Mouse (Mus musculus) heart, embryonic 10.5 days (tissue): ENCODE results near the gene Clpp. TPM values are rescaled to one million over a fixed set of nuclear protein-coding genes. Genes with fewer than 3 reads are reported as not detected.
A peak's percentile ranks its signal among the peaks of the same experiment; 100 is the strongest.

Experiments used
- DNase-seq: peaks from one replicate; pipeline ENCODE4 v3.0.0-alpha.2; 2017; ENCODE audit warnings: low spot score
- H3K27ac ChIP-seq: fragments of 300-500 bp; sonication (generic); 2 replicates; pipeline ENCODE4 v1.5.1; 2016; ENCODE audit warnings: mild to moderate bottlenecking
- H3K27me3 ChIP-seq: fragments of 300-500 bp; sonication (generic); 2 replicates; pipeline ENCODE4 v1.6.1; 2016; ENCODE audit warnings: mild to moderate bottlenecking; ENCODE audit not compliant: poor library complexity, insufficient read depth, severe bottlenecking
- H3K36me3 ChIP-seq: fragments of 300-500 bp; sonication (generic); 2 replicates; pipeline ENCODE4 v1.6.1; 2016; ENCODE audit warnings: mild to moderate bottlenecking, moderate library complexity
- H3K4me1 ChIP-seq: fragments of 300-500 bp; sonication (generic); 2 replicates; pipeline ENCODE4 v1.6.1; 2016; ENCODE audit warnings: mild to moderate bottlenecking
- H3K4me3 ChIP-seq: fragments of 300-500 bp; sonication (generic); 2 replicates; pipeline ENCODE4 v1.5.1; 2016; ENCODE audit warnings: mild to moderate bottlenecking, moderate library complexity
- H3K9me3 ChIP-seq: fragments of 300-500 bp; sonication (generic); 2 replicates; pipeline ENCODE4 v1.6.1; 2016; ENCODE audit warnings: mild to moderate bottlenecking, moderate library complexity
- WGBS: fragments of 180-500 bp; shearing (Covaris S2); methylation state at CpG from one replicate; pipeline ENCODE4 v1.1.7; 2016; 5-methylcytosine and 5-hydroxymethylcytosine counted together
- polyA plus RNA-seq: library from polyadenylated mRNA; unstranded; fragments of >200 nt; fragmentation: Nextera tagmentation; extraction: Ambion mirVana; gene quantifications from 2 replicates; pipeline ENCODE4 v1.2.1, GENCODE M21; 2016

Gene Clpp
- polyA plus RNA-seq, 1 experiment from 2014 or later: 165 TPM

DNA sequence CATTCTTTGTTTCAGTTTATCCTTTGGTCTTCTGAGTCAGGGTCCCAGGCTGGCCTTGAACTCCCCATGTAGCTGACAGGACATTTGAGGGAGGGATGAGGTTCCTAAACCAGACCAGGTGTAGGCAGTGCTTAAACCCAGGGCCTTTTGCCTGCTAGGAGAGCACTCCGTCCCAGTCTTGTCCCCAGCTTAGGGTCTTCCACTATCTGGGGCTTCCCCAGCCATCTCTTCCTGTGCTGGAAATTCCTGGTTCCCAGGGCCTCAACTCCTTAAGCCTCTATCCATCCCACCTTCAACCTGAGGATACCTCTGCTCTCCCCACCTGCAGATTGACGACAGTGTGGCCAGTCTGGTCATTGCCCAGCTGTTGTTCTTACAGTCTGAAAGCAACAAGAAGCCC, 861 bp downstream of the Clpp start:
- Histone ChIP-seq H3K27ac (peak overlapping the region; percentile 90; the same call in 1 of the 2 replicates), H3K4me3 (peak overlapping the region; percentile 82), H3K9me3 (no peaks in the 10 kb centered on the region), H3K4me1 (peaks cover 6% of the 10 kb centered on the region), H3K36me3 (peaks cover 49% of the 10 kb centered on the region), H3K27me3 (no peaks in the 10 kb centered on the region)
- WGBS: 65% methylated on average over 2 of the region's 2 CpGs
- DNase-seq: peak; percentile 75

DNA sequence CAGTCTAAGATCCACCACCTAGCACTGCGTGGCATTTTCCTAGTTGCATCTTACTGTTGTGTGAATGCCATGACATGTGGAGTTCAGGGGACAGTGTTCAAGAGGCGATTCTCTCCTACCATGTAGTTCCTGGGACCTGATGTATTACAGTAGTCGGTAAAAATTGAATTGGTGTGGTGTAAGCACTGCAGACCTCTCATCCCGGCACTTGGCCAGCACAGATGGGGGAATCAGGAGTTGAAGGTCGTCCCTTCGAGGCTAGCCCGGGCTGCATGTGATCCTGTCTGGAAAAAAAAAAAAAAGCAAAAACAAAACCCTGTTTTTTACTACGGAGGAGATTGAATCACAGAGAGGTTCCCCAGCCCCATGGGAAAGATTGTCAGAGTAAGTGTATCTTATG, 4.9 kb downstream of the Clpp start:
- Histone ChIP-seq H3K27ac (no peak overlapping the region), H3K4me1 (peaks cover 23% of the 10 kb centered on the region), H3K36me3 (peaks cover 70% of the 10 kb centered on the region), H3K27me3 (no peaks in the 10 kb centered on the region), H3K4me3 (no peak overlapping the region), H3K9me3 (no peaks in the 10 kb centered on the region)
- no peak for DNase-seq
- 91% methylated on average over 8 of the region's 8 CpGs for WGBS

DNA sequence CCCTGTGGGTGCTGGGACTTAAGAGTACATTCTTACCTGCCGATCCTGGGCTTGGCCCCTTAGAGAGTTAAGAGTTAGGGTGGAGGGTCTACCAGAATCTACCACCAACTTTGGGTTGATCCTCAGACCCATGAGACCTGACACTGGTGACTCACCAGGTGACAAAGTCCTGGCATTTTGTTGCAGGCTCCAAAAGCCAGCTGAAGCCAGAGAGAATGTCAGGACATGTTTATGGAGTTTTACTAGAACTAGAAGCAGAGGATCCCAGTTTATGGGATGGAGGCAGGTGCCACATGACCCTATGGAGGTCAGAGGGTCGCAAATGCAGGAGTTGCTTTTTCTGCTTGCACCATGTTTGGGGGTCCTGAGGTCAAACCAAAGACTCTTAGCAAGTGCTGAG, 6.4 kb downstream of the Clpp start:
- H3K4me1 ChIP-seq: peaks cover 31% of the 10 kb centered on the region
- peak overlapping the region; percentile 88 for H3K4me3 ChIP-seq
- H3K9me3 ChIP-seq: no peaks in the 10 kb centered on the region
- peaks cover 67% of the 10 kb centered on the region for H3K36me3 ChIP-seq
- 71% methylated on average over 2 of the region's 2 CpGs for WGBS
- peak overlapping the region; percentile 85 for H3K27ac ChIP-seq
- no peak for DNase-seq
- no peaks in the 10 kb centered on the region for H3K27me3 ChIP-seq

DNA sequence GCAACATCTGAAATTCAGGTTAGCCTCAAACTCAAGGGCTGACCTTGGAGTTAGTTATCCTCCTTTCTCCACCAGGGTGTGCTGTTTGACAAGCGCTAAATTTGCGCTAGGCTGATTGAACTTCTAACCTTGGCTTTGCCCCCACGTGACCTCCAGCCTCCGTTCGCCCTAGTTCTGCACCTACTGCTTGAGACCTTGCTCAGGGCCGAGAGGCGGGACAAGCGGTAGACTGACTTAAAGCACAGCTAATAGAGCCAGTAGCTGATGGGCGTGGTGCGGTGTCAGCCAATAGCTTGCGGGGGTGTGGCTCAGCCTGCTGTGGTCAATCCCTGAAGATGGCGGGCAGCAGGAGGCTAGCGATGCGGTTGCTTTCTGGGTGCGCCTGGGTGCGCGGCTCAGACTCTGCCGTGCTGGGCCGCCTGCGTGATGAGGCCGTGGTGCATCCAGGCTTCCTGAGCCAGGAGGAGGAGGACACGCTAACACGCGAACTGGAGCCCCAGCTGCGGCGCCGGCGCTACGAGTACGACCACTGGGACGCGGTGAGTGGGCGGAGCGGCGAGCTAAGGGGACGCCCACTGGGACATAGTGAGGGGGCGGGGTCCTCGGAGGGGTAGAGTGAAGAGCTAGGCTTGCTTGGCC, 7.0 kb downstream of the Clpp start, which contains the start of gene Alkbh7:
Gene Alkbh7 (plus strand): TSS at position 311 of the 639 bp plus-strand sequence.
- Histone ChIP-seq H3K36me3 (peaks cover 60% of the 10 kb centered on the region), H3K4me3 (peak within 1 kb of the TSS; percentile 88), H3K4me1 (peaks cover 36% of the 10 kb centered on the region), H3K27me3 (no peaks in the 10 kb centered on the region), H3K27ac (peak within 1 kb of the TSS; percentile 85), H3K9me3 (no peaks in the 10 kb centered on the region)
- under 1% methylated on average over 38 of the region's 38 CpGs for WGBS
- DNase-seq: peak; percentile 100

DNA sequence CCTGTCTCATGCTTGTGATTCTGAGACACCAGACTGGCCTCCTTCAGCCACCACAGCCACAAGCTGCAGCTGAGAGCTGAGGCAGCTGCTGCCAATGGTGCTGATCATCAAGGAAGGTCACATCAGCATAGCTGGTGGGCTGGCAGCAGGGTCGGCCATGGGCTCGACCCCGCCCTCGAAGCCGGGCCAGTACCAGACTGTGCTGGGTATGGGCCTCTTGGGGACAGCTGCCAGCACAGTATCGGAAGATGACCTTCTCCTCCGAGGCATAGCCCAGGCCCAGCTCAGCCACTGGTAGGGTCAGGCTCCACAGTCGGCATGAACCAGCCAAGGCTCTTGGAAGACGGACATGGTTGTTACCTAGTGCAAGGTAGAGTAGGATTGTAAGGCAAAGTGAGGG, 9.3 kb downstream of the Clpp start:
- Histone ChIP-seq H3K27ac (no peak overlapping the region), H3K36me3 (peaks cover 59% of the 10 kb centered on the region), H3K4me3 (no peak overlapping the region), H3K9me3 (no peaks in the 10 kb centered on the region), H3K4me1 (peaks cover 47% of the 10 kb centered on the region), H3K27me3 (no peaks in the 10 kb centered on the region)
- 88% methylated on average over 9 of the region's 9 CpGs for WGBS
- DNase-seq: no peak

DNA sequence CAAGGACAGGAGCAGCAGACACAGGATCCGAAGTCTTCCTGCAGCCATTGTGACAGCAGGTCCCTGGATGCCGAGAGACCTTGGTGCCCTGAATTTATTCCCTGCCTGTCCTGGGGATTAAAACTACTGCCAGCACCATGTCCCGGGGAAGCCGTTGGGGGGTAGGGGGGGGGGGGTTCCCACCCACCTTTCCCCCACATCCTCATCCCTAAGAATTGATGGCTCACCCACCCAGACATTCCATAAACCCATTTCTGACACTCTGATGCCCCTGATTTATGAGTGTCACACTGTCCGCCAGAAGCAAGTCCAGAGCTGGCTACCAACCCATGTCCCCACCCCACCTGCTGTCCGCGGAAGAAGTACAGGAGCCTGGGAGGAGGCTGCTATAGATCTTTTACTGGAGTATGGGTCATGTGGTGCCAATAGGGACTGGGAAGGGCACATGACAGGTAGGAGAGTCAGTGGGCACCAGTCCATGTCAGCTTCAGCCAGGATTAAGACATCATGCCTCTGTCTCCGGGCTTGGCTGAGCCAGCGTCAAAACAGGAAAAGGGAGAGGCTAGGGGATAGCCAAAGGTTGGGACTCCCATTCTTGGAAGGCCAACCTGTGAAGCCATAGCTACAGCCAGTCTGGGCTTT, 10.0 kb downstream of the Clpp start, which contains the start of gene Pspn:
Gene Pspn (minus strand): TSS at position 51 of the 642 bp plus-strand sequence.
- H3K27ac ChIP-seq: peak within 1 kb of the TSS; percentile 36; the same call in 1 of the 2 replicates
- no peak within 1 kb of the TSS for H3K4me3 ChIP-seq
- peaks cover 59% of the 10 kb centered on the region for H3K36me3 ChIP-seq

DNA sequence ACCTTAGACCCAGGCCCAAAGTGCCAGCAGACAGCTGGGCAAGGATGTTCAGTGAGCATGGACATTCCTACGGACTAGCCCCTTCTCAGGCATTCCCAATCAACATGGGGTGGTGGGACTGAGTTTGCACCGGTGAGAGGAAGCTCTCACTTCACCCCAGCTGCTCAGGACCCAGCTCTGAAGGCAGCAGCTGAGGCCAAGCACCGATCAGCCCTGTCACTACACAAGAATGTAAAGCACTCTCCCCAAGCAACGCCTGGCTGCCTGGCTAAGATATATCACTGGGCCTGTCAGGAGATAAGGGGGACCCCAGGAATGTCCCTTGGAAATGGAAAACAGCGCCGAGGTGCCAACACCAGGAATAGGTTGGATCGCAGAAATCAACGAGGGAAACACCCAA, 11.1 kb downstream of the Clpp start:
- peaks cover 49% of the 10 kb centered on the region for H3K4me1 ChIP-seq
- H3K27ac ChIP-seq: peak overlapping the region; percentile 36; the same call in 1 of the 2 replicates
- WGBS: 23% methylated on average over 8 of the region's 8 CpGs
- no peaks in the 10 kb centered on the region for H3K9me3 ChIP-seq
- H3K36me3 ChIP-seq: peaks cover 60% of the 10 kb centered on the region
- no peaks in the 10 kb centered on the region for H3K27me3 ChIP-seq
- DNase-seq: no peak
- no peak overlapping the region for H3K4me3 ChIP-seq

More for the DNA sequence above, 10.0 kb downstream of the Clpp start, which contains the start of gene Pspn:
- Histone ChIP-seq H3K4me1 (peaks cover 49% of the 10 kb centered on the region), H3K9me3 (no peaks in the 10 kb centered on the region), H3K27me3 (no peaks in the 10 kb centered on the region)
- DNase-seq: no peak
- WGBS: 87% methylated on average over 9 of the region's 9 CpGs

DNA sequence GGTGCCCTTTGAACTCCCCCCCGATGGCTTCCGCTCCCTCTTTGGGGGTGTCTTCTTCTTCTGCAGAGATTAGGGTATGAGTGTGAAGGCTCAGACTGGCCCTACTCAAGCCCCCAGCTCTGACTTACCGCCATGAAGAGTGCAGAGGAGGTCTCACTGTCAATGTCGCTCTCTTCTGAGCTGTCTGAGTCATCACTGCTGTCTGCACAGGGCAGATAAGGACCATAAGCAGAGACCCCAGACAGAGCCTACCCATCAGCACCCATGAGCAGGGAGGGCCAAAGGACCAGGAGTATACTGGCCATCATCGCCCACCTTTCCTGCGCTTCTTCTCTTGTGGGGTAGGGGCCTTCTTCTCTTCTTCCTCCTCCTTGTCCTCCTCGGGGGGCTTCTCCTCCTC, 13.9 kb downstream of the Clpp start:
- peaks cover 78% of the 10 kb centered on the region for H3K36me3 ChIP-seq
- H3K27me3 ChIP-seq: no peaks in the 10 kb centered on the region
- H3K9me3 ChIP-seq: no peaks in the 10 kb centered on the region
- peaks cover 34% of the 10 kb centered on the region for H3K4me1 ChIP-seq
- no peak overlapping the region for H3K27ac ChIP-seq
- DNase-seq: peak; percentile 86
- H3K4me3 ChIP-seq: no peak overlapping the region
- WGBS: 70% methylated on average over 7 of the region's 7 CpGs

DNA sequence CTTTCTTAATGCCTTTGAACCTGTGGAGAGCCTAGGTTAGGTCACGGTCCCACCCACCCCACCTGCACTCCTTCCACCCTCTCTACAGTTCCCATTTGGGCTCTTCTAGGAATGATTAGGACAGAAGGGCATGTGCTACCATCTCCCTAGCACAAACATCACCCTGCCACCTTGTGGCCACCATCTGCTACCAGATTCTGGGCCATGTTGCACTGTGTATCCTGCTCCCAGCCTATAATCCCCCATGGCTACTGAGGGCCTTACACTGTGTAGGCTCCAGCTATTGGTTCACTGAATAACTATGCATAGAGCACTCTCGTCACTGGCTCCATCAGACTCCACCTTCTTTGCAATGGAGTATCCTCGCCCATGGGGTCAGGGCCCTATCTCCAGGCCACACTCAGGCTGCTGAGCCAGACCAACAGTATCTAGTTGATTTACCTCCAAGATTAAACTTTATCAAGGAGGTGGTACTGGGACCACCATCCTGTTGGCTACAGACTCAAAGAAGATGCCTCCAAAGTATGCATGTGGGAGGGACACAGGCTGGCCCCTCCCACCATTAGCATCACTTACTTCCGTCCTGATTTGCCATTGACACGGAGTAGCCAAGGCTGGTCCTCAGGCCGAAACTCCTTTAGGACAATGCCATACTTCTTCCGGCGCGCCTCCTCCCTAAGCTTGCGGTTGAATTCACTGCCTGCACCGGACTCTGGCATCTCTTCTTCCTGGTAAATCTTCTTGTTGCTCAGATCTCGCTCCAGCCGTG, 17.2 kb downstream of the Clpp start:
- Histone ChIP-seq H3K4me1 (peaks cover 30% of the 10 kb centered on the region), H3K27me3 (no peaks in the 10 kb centered on the region), H3K9me3 (no peaks in the 10 kb centered on the region), H3K27ac (no peak overlapping the region), H3K4me3 (no peak overlapping the region), H3K36me3 (peaks cover 71% of the 10 kb centered on the region)
- no peak for DNase-seq
- 88% methylated on average over 13 of the region's 13 CpGs for WGBS

DNA sequence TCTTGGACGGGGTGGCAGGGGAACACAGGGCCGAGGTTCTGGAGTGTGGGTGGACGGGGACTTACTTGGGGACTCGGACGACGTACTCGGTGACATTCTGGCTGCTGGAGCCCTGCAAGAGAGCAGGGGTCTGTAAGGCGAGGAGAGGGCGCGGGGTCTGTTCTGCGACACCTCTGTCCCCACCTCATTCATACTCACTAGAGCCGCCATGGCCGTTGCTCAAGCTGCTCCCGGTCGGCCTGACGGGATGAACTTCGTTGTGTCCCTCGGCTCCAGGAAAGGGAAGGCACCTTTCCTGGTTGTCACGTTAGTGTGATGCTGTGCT, 20.8 kb downstream of the Clpp start:
- peaks cover 36% of the 10 kb centered on the region for H3K36me3 ChIP-seq
- WGBS: 0% methylated on average over 19 of the region's 19 CpGs
- no peaks in the 10 kb centered on the region for H3K9me3 ChIP-seq
- DNase-seq: no peak
- peak overlapping the region; percentile 90 for H3K27ac ChIP-seq
- peak overlapping the region; percentile 88 for H3K4me3 ChIP-seq
- peaks cover 20% of the 10 kb centered on the region for H3K4me1 ChIP-seq
- no peaks in the 10 kb centered on the region for H3K27me3 ChIP-seq

DNA sequence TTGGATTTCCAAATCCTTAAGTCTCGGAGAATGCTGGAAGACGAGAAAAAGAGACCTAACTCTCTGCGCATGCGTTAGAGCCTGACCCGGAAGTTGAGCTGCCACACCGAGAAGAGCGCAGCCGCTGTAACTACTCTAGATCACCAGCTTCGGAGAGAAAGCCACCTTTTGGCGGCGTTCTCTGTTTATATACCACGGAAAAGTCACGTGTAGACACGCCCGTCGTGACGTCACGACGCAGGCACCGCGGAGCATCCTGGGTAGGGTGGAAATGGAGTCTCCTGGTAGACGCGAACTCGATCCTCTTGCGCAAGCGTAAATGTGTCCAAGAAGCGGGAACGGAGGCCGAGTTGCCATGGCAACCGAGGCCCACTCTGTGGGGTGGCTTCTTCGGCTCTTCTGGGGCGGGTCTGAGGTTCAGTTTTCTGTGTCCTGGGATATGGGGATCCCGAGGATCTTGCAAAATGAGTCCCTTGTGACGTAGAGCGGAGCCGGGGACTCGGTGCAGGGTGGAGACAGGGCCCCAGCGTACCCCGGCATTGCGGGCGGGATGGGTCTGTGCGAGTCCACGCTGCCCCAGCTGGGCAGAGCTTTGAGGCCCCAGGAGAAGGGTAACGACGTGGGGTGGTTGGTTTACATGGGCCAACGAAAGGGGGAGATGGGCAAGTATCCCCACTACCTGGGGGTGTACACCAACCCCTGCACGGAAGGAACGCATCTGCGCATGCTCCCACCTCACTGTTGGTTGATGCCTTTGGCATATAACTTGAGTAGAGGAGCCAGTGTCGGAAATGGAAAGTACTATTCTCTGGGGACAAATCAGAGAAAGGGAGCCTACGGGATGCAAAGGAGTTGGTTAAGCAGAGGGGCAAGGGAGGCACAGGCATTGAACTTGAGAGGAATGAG, 21.4 kb downstream of the Clpp start, which contains the start of the genes Gtf2f1 and Gm17949:
Gene Gtf2f1 (minus strand): TSS at position 53 of the 906 bp plus-strand sequence.
Gene Gm17949 (plus strand): TSS at position 234 of the 906 bp plus-strand sequence.
- Histone ChIP-seq H3K4me1 (peaks cover 20% of the 10 kb centered on the region), H3K36me3 (peaks cover 30% of the 10 kb centered on the region), H3K4me3 (peak within 1 kb of the TSS; percentile 88), H3K27me3 (no peaks in the 10 kb centered on the region), H3K9me3 (no peaks in the 10 kb centered on the region), H3K27ac (peak within 1 kb of the TSS; percentile 94)
- peak; percentile 99 for DNase-seq
- WGBS: 1% methylated on average over 51 of the region's 51 CpGs

DNA sequence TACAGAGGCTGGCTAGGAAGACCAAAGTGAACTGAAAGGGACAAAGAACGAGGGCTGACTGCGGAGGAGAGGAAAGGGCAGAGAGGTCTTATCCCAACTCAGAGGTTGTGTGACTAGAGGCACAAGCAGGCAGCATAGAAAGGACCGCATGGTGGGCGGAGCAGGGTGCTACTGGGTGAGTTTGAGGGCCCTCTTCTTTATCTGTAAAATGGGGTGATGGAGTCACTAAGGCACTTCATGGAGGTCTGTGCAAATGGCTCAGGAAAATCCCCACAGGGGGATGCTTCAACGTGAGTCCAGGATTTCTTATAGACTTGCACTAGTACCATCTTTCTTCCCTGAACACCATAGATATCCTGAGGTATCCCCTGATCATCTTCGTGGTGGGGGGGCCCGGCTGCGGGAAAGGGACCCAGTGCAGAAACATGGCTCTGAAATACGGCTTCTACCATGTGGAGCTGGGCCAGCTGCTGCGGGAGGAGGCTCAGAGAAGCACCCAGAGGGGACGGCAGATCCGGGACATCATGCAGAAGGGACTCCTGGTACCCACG, 22.2 kb downstream of the Clpp start:
- H3K27me3 ChIP-seq: no peaks in the 10 kb centered on the region
- H3K27ac ChIP-seq: peak overlapping the region; percentile 94; the same call in 1 of the 2 replicates
- WGBS: 75% methylated on average over 13 of the region's 13 CpGs
- peaks cover 20% of the 10 kb centered on the region for H3K4me1 ChIP-seq
- no peaks in the 10 kb centered on the region for H3K9me3 ChIP-seq
- H3K4me3 ChIP-seq: peak overlapping the region; percentile 88
- H3K36me3 ChIP-seq: peaks cover 21% of the 10 kb centered on the region
- DNase-seq: no peak
